Mouse (Mus musculus) small intestine, adult 2 months (tissue): Measurements from ENCODE around the gene Luc7l2.

Source experiments
- CTCF ChIP-seq: fragments of 200-500 bp; IDR thresholded peaks from 2 replicates; pipeline ENCODE4 v1.5.1; 2012; ENCODE audit warnings: low read depth, mild to moderate bottlenecking, control low read depth, inconsistent platforms, low read length, moderate library complexity, mixed read lengths; ENCODE audit not compliant: insufficient replicate concordance, insufficient read length; ENCODE audit errors: extremely low read depth
- POLR2A ChIP-seq: fragments of 200-500 bp; IDR thresholded peaks from 2 replicates; pipeline ENCODE4 v1.6.1; 2012; ENCODE audit warnings: low read depth, mild to moderate bottlenecking, control low read depth, inconsistent platforms, low read length, moderate library complexity

- TF ChIP-seq CTCF (no peak), POLR2A (no peak)
Measured at GRCm38 (mm10) chr6:38581711-38582110, 30.6 kb downstream of the Luc7l2 start.
